Mouse (Mus musculus): ENCODE data around the gene Prl7a1.

Gene Prl7a1

DNA sequence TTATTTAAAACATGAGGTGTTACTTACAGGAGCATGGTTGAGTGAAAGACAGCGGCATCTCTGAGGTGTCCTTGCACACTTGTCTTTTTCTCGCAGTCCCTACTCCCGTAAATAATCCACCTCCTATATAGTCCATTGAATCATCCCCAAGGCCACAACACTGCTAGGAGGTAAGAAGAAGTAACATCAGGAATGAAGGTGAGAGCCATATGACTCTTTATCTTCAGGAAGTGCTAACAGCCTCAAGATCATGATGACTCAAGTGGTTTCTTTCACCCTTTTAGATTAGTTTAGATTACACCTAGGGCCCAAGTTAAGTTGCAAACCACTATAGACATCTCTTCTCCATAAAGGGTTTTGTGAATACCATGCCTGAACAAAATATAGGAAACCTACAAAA is at the start of gene Prl7a1:
Gene Prl7a1, minus strand, starts transcription at position 101 of the 400 bp plus-strand sequence.
- no peak for DNase-seq (ENCODE audit: low read depth, low spot score)

DNA sequence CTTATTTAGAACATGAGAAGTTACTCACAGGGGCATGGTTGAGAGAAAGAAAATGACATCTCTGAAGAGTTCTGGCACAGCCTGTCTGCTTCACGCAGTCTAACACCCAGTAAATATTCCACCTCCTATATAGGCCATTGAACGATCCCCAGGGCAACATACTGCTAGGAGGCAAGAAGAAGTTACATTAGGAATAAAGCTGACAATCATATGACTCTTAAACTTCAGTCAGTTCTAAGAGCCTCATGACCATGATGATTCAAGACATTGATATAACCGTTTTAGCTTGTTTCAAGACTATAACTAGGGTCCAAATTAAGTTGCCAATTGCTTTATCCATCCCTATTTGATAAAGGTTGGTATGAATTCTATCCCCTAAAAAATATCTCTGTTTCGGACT is 25.6 kb upstream of the Prl7a1 start, which contains the start of gene Prl7a2:
Gene Prl7a2, minus strand, starts transcription at position 101 of the 400 bp plus-strand sequence.
- no peak for DNase-seq (ENCODE audit: low read depth, low spot score)

DNA sequence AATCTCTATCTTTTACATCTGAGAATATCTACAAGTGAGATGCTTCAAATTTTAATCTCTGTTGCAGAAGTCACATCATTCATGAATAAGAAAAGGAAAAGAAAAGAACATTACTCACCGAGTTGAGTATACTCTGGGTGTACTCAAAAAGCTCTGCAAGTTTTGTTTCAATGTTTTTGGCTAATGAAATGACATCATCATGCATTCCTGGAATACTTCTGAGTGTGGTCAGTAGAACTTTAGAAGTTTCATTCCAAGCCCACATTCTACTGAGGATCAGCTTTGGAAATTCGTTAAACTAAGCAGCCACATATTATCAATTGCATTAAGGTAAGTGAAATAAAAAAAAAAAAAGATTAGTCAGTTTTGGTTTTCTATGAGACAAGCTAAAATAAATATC is 18.5 kb upstream of the Prl7a1 start:
- DNase-seq (ENCODE audit: low read depth, low spot score), result no peak

DNA sequence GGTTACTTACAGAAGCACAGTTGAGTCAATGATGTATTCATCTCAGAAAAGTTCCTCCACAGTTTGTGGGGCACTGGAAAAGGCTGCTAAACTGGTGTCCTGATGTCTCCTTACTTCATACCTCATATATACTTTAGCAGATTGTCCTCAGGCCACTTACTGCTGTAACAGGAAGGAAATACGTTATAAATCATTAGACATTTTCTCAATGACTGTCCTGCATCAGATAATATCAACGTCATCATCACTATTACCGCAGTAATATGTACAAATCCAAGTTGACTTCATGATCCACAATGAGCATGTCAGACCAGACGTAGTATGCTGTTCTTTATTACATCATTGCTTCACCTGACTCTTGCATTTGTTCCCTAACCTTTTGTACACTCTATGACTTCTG is 31.8 kb downstream of the Prl7a1 start, which contains the start of gene Prl7b1:
Gene Prl7b1, minus strand, starts transcription at position 101 of the 400 bp plus-strand sequence.
- no peak for DNase-seq (ENCODE audit: low read depth, low spot score)

All from mesoderm, embryonic 11.5 days (tissue).